Mouse (Mus musculus) frontal cortex, postnatal 25 days (tissue): Measurements from ENCODE around the gene Tnni2.
"Not testable (repeated sequence)": the region's sequence is repeated elsewhere in the genome, so short reads cannot be mapped to it uniquely, and the experiment has no call there.

Experiments used
- DNase-seq, 2 experiments: peaks; one replicate each; pipeline ENCODE4 v3.0.0; 2022; ENCODE audit warnings: low spot score in 2 of 2

Tnni2 gene

DNA sequence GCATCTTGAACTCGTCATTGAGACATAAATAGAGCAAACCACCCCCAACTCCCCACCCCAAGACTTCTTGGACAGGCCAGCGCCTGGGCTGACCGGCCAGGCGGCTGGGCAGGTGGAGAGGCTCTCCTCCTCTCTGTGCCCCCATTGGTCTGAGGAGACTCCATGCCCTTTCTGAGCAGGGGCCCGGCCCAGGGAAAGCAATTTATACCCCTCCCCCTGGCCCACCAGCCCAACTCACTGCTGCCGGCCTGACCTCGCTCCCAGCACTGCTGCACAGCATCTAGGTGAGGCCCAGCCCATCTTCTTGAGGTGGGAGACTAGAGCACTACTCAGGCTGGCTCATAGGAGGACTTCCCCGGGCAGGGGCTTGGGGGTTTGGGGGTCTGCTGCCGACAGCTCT is at the start of gene Tnni2:
Gene Tnni2, plus strand, starts transcription at position 224 of the 400 bp plus-strand sequence.
- no peak for DNase-seq

DNA sequence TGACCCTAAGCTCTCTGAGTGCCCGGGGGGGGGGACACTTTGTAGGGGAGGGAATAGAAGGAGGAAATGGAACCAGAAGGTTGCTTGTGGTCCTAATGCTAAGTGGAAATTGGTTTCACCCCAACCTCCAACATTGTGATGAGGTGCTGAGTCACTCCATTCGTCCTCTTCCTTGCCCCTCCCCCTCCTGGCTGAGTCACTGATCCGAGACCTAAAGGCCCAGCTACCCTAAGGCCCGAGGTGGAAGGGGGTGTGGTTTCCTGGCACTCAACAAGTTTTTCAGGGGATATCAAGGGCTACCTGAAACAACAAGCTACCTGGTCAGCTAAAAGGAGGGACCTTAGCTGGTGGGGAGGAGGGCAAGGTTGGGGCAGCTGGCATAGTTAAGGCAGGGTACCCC is 48.4 kb upstream of the Tnni2 start:
- DNase-seq = no peak

DNA sequence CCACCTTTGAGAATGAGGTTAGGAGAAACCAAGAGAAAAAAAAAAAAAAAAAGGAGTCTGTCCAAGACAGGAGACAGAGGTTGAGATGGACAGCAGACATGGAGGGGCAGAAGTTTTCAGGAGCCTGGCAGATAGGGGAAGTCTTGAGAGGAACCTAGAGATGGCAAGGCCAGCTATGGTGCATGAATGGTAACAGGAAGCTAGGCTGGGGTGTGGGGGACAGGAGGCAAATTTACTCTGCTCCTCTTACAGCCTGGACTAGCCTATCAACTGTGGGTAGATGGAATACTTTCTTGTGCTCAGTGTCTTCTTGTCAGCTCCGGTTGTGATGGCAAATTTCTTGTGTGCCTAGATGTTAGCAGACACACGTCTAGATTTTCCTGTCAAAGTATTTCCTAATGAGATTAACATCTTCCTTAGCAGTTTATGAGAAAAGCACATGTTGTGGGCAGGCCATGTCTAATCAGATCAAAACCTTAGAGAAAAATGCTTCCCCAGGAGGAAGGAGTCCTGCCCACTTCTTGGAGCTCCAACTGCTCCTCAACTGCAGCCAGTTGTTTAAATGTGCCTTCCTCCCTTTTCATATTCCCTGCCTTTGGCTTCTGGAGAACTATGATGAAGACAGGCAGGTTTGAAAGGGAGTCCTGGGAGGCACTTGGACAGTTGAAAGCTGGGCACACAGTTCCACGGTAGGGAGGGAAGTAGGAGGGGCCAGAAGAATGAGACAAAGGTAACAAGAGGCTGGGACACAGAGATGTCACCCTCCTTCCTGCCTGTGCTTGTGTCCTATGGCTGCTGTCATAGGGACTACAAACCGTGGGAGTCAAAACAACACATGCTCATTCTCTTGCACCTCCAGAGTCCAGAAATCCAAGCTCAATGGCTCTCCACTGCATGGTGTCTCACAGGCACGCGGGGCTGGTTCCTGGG is 47.1 kb upstream of the Tnni2 start:
- no peak for DNase-seq

DNA sequence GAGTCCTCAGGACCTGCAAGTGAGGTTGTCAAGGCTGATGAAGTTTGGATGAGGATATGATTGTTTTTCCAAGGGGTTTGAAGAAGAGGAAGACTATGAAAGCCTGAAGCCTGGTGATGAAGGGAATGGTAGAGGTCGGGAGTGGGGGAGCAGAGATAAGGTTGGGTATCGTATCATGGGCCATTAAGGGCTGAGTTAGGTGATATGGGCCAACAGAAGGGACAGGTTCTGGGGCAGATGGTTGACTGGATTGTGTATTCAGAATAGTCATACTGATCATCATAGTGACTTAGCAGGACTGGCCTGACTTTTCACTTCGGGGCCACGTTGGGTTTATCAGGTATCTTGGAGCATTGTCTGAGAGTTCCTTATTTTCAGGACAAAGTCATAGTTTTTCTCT is 46.1 kb upstream of the Tnni2 start:
- DNase-seq = no peak

DNA sequence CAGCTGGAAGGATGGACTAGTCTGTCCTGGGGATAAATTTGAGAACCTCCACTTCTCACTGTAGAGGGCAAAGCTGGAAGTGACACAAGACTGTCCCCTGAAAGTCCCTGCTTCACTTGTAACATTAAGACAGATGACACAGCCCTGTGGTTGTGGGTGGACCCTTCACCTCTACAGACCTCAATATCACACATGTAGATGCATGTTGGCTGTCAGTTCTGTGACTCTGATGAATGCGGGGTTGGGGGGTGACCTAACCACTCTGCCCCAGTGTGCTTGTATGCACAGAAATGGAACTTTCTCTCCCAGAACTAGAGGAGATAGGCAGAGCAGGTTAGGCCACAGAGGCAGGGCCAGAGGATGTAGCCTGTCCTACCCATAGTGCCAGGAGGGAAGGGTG is 45.0 kb upstream of the Tnni2 start:
- DNase-seq = no peak

DNA sequence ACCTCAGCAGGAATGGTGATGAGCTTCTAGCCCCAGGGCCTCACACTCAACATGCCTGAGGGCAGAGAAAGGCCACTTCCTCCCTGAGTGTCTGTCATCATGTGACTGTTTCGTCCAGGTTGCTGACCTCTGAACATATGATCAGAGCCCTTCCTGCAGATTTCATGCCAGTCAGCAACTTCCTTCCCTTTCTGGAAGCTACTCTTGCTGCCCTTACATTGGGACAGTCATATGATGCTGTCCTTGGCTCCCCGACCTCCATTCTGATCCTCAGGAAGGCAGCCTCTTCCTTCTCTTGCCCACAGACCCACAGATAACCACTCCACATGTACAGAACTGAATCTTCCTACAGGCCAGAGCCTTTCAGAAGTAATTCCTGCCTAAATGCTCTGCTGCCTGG is 43.6 kb upstream of the Tnni2 start:
- no peak for DNase-seq

DNA sequence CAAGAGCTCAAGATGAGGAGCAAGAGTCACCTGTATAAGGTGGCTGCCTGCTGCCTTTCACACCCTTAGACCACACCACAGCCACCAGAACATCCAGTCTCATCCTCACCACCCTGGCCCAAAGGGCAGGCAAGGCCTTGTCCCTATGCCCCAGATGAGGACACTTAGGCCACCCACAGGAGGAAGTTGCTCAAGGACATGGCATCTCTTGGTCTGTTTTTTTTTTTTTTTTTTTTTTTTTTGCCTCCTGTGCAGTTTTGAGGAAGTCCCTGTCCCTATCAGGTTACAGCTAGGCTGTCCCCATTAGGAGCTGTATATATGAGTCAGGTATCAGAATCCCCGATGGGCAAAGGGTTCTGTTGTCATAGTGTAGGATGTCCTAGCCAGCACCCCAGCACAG is 42.4 kb upstream of the Tnni2 start:
- DNase-seq = no peak

DNA sequence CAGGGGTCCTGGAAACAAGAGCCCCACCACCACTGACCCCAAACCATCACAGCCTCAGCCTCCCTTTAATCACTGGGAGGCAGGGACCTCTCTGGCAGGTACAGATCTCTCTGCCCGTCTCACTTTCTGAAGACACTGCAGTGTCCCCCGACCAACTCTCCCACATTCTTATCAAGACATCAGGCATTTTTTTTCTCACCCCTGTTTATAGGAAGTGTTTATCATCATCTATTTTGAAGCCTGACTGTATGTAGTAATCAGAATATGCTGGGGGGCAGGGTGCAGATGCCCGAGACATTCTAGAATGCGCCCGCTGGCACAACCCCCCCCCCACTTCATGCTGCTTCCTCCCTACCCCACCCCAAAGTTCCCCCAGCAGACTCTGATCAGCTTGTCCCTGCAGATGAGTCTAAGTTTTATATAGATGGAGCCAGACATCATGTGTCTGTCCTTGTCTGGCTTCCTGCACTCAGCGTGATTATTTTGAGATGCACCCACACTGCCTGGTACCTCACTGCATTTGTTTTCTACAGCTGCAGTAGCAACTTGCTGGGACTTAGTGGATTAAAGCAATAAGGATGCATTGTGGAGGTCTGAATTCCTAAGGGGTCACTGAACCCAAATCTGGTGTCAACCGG is 41.4 kb upstream of the Tnni2 start:
- no peak for DNase-seq

DNA sequence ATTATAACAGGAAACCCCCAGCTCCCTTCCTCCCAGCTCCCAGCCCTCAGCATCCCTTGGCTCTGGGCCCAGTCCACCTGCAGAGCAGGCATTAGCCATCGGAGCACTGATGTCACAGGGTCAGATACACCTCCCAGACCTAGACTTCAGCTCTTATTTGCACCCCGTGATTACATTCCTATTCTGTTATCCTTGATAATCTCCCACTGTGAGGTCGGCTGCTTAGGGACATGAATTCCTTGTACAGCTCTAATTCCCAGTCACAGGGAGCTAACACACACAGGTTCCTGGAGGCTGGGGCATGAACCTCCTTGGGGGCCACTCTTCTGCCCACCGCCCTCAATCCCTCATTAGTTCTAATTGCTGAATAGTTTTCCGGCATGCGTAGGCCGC is 40.9 kb upstream of the Tnni2 start:
- DNase-seq = no peak

DNA sequence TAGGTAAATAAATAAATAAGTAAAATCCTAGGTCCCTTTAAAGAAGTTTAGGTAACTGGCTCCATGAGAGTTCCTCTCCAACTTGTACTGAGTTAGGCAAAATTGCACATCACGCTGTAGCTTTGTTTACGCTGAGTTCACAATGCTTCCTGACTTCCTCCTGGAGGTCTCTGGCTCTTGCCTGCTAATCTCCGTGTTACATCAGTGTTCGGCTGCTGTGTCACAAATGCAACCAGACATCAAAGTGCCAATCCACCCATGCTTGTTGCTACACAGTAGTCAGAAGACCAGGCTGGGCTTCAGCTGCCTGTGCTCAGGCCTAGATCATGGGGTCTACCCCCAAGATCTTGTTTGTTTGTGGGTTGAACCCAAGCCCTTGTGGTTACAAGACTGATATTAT is 38.0 kb upstream of the Tnni2 start:
- DNase-seq = no peak

DNA sequence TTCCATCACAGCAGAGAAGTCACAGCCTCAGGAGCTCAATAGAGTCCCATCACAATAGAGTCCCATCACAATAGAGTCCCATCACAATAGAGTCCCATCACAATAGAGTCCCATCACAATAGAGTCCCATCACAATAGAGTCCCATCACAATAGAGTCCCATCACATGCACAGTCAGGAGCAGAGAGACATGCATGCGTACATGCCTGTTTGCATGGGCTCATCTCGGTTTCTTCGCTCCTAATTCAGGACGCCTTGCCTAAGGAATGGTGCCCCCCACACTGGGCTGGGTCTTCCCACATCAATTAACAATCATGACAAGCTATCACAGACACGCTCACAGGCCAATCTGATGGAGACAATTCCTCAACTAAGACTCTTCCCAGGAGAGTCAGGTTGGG is 36.5 kb upstream of the Tnni2 start:
- not testable (repeated sequence) for DNase-seq

DNA sequence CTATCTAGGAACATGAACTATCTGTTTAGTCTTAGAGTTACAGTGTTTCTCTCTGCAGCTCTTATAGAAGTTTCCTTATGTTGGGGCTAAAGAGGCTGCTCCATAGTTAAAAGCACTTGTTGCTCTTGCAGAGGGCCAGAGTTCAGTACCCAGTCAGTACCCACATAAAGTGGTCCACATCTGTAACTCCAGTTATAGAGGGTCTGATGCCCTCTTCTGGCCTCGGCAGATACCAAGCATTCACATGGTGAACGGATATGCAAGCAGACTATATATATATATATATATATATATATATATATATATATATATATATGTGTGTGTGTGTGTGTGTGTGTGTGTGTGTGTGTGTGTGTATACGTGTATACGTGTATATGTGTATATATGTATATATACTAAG is 33.7 kb upstream of the Tnni2 start:
- DNase-seq = no peak

DNA sequence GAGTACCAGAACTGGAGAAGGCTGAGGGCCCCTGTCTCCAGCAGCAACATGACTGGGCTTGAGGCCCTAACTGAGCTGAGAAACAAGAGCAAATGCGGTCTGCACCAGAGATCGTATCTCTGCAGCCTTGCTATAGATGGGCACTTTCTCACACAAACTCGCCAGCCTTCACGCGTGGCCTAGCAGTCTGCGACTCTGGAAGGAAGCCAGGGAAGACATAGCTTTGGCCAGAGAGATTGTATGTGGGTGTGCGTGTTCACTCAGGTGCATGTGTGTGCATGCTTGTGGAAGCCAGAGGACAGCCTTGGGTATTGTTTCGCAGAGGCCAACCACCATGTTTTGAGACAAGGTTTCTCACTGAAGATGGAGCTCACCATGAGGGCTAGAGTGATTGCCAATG is 32.9 kb upstream of the Tnni2 start:
- no peak for DNase-seq

DNA sequence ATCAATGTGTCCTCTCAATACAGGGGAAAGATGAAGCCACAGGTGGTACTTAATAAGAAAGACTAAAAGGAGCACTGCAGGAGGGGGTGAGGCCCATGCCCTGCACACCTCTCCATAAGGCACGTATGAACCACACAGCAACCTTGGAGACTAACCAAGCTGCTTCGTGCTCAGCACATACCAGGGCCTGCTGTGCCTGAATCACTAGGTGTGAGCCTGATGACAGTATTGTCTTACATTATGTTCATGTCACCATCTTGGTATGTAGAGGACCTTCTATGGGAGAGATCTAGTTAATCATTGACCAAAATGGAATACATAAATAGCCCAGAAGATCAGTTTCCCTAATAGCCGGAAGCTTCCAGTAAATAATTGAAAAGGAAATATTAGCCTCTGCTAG is 32.0 kb upstream of the Tnni2 start:
- no peak for DNase-seq

DNA sequence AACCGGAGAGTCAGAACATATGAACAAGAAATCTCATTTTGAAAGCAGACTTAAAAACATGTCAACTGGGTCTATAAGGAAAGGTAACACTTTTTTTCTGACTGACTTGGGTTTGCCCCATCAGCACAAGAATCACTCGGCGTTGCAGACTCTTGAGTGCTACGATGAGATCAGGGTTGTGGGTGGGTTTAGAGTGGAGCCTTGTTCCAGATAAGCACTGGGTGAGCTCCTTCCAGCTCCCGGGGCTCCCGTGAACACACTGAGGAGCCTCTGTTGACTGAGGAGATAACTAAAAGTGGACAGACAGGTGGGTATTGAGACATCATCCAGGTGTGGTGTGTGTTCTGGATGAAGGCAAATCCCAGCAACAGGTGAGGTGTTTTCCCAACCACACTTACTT is 28.3 kb upstream of the Tnni2 start:
- DNase-seq = no peak

DNA sequence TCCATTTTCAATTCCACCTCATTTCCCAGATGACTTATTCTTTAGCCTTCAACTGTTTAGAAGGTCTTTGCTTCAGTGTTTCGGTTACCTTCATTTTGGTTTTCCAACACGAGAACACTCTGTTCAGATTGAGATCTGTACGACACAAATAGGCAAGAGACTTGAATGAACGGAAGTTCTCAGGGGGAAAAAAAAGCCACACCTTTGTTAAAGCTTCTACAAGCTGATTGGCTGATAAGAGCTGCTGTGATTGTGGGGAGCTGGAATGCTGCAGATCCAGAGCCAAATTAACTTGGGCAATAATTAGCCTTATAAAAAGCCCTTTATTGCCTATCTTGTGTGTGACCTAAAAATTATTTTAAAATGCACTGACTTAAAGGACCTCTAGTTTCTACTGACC is 26.3 kb upstream of the Tnni2 start:
- no peak for DNase-seq

DNA sequence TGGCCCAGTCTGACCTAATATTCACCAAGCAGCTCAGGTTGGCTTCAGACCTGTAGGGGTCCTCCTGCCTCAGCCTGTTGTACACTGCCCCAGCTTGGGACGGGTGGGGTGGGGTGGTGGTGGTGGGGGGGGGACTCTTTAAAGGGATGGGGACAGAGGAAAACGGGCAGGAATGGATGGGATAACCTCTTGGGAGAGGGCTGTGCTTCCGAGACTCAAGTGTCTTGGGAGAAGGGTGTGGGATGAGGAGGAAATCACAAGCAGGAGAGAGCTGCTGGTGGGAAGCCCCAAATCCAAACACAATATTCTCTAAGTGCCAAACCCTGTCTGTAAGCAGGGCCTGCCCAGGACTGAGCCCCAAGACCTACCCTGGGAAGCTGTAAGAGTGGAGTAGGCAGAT is 25.4 kb upstream of the Tnni2 start:
- no peak for DNase-seq

DNA sequence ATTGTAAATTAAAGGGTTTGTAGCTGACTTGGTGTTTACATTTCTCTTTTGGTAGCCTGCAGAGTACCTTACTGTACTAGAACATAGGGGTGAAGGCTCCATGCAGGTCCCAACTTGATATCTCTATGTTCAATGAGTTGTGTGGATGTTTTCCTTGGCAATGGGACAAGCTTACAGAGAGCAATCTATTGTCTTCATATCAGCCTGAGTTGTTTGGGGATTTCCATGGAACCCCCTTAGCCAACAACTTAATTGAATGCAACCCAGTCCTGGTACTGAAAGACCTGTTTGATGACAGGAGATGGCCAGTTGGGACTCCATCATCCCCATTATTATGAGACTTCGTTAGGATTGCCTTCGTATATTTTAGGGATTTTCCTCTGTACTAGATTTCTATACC is 23.6 kb upstream of the Tnni2 start:
- no peak for DNase-seq

DNA sequence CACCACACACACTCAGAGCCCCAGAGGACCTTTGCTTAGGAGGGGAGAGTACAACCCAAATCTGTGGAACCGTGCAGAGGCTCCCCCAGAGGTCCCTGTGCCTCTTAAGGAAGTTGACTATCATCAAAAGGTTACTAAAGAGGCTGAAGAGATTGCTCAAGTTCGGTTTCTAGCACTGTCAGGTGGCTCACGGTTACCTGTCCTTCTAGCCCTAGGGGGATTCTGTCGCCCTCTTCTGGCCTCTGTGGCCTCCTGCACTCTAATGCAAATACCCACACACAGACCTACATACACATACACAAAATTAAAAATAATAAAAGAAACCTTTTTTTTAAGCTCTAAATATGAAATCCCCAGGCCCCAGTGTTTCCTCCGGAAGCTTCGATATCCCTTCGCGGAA is 22.9 kb upstream of the Tnni2 start:
- DNase-seq = no peak

DNA sequence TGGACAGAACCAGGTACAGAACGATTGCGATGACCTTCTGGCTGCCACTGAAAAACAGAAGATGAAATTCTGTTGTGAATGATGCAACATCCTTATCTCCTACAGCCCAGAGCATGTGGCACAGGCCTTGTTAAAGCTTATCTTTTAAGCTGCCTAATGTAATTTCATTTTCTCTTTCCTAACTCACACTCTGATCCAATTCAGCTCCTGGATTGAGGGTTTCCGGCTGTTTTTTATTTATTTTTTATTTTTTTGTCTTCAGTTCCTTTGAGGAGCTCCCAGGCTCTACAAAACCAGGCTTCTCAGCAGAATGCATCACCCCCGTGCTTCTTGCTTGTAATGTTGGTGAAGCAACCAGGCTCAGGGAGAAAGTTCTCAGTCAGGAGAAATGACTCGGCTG is 21.7 kb upstream of the Tnni2 start:
- DNase-seq = no peak

DNA sequence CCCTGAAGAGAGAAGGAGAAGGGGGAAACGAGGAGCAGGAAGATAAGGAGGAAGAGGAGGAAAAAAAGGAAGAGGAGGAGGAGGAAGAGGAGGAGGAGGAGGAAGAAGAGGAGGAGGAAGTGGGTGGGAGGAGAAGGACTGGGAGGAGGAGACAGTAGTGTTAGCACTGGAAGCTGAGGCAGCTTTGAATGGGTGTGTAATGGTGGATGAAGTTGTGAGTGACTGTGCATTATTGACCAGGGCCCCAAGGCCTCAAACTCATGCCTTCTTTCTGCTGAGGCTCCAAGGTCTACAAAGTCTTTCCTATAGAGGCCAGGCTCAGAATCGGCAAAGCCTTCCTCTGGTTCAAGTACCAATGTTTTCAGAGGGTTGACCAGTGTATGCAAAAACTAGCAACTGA is 19.8 kb upstream of the Tnni2 start:
- no peak for DNase-seq

DNA sequence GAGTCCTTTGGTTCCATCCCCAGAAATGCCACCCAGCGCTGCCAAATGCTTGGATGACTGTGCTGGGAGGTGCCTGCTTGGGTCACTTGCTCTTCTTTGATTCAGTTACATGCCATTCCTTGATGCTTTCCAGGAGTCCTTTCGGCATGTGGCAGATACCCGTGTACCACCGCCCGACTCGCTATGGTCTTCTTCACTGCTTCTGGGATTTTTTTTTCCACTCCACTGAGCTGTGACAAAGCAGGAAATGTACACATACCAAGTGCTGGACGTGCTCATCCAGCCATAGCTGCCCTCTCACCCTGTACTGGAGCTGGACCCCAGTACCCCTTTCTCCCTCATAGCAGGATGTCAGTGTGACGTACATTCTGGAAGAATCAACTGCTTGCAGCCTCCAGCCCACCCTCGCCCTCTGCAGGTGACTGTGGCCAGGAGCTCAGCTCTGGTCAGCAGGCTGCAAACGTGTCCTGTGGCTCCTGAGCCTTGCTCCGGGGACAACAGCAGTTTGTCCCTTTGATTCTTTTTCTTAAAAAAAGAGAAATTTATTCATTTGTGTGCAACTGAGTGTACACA is 15.9 kb upstream of the Tnni2 start:
- no peak for DNase-seq

DNA sequence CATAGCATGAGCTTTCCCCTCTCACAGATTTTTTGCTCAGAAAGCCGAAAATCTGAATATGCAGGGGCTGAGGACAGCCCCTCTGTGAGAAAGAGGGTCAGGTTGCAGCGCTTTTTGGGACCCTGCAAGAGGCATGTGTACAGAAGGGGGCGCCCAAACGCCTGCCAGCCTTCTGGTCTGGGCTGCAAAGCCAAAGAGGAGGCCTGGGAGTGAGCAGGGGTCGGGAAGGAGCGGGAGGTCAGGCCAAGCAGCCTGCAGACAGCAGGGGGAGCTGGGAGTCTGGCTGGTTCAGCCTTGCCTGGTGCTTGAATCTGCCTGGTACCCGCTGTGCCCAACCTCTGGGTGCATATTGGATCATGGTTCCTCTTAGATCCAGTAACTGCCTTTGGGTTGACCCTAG is 13.4 kb upstream of the Tnni2 start:
- no peak for DNase-seq
